Mouse (Mus musculus) ES-E14 (cell line): ENCODE measurements at regions not wholly inside any gene's neighbourhood (a gene's known extent, or its start where the extent isn't known, plus 50 kb on each side); places are given as distances from the start of the nearest gene placed in this dataset.

Experiments
- DNase-seq: peaks from one replicate; pipeline ENCODE4 v3.0.0-alpha.2; 2013; ENCODE audit warnings: low read depth, low spot score
- H3K27ac ChIP-seq: 2 replicates; pipeline ENCODE4 v1.5.1; 2012; ENCODE audit warnings: low read depth, mild to moderate bottlenecking, low read length, moderate library complexity, mixed read lengths; ENCODE audit not compliant: poor library complexity, insufficient read depth, severe bottlenecking
- H3K36me3 ChIP-seq: 2 replicates; pipeline ENCODE4 v1.6.1; 2012; ENCODE audit warnings: mild to moderate bottlenecking, low read length, moderate library complexity, mixed read lengths; ENCODE audit not compliant: control insufficient read depth, poor library complexity, insufficient read depth, severe bottlenecking
- H3K4me1 ChIP-seq, 2 experiments: fragments of 150-350 bp in 1 of 2; sonication (generic) in 1 of 2; 2 replicates each; pipeline ENCODE4 v1.6.1; 2012; ENCODE audit warnings: low read length in 2 of 2, mild to moderate bottlenecking in 1 of 2, mixed read lengths in 1 of 2; ENCODE audit not compliant: control insufficient read depth in 2 of 2, insufficient read depth in 2 of 2, poor library complexity in 1 of 2
- H3K4me3 ChIP-seq, 2 experiments: fragments of 150-350 bp in 1 of 2; sonication (generic) in 1 of 2; 2 replicates each; pipeline ENCODE4 v1.5.1; 2012; ENCODE audit warnings: low read length in 2 of 2, low read depth in 1 of 2, mild to moderate bottlenecking in 1 of 2, mixed read lengths in 1 of 2; ENCODE audit not compliant: insufficient read depth in 1 of 2, poor library complexity in 1 of 2, severe bottlenecking in 1 of 2
- H3K9ac ChIP-seq: 2 replicates; pipeline ENCODE4 v1.6.1; 2012; ENCODE audit warnings: low read depth, mild to moderate bottlenecking, low read length, mixed read lengths; ENCODE audit not compliant: poor library complexity, insufficient read depth, severe bottlenecking
- H3K9me3 ChIP-seq: fragments of 150-350 bp; sonication (generic); 2 replicates; pipeline ENCODE4 v1.6.1; 2012; ENCODE audit warnings: low read depth, mild to moderate bottlenecking, low read length; ENCODE audit not compliant: control insufficient read depth, insufficient read depth
- CHD2 ChIP-seq: IDR thresholded peaks from 2 replicates; pipeline ENCODE4 v1.6.1; 2014; ENCODE audit warnings: mild to moderate bottlenecking, low read depth, low read length, inconsistent platforms
- HCFC1 ChIP-seq: IDR thresholded peaks from 2 replicates; pipeline ENCODE4 v1.6.1; 2012; ENCODE audit warnings: low read length, inconsistent platforms, borderline replicate concordance; ENCODE audit not compliant: insufficient read depth
- MAFK ChIP-seq: IDR thresholded peaks from 2 replicates; pipeline ENCODE4 v1.6.1; 2014; ENCODE audit warnings: mild to moderate bottlenecking, low read depth, low read length, inconsistent platforms; ENCODE audit not compliant: insufficient read depth
- ZC3H11A ChIP-seq: IDR thresholded peaks from 2 replicates; pipeline ENCODE4 v1.6.1; 2012; ENCODE audit warnings: low read depth, mild to moderate bottlenecking, inconsistent platforms, low read length, borderline replicate concordance
- ZNF384 ChIP-seq: IDR thresholded peaks from 2 replicates; pipeline ENCODE4 v1.6.1; 2012; ENCODE audit warnings: low read depth, low read length, inconsistent platforms
- in situ Hi-C, 2 experiments: fragments of 600-800 bp; cut with MboI; formaldehyde crosslinking; loops; one replicate each; pipeline ENCODE4 v1.15.1; 2025; ENCODE audit warnings: low sequenced_read_pairs in 2 of 2, inconsistent platforms in 1 of 2; ENCODE audit not compliant: unreplicated experiment in 2 of 2

GRCm38 (mm10) chr6:31937146-31937545 is 112.9 kb upstream of the 1700012A03Rik start:
- peaks cover 0 to 19% of the 10 kb centered on the region in 2 experiments; a peak in 2 of 4 replicates for H3K4me1 ChIP-seq
- no peak overlapping the region for H3K4me3 ChIP-seq
- DNase-seq, result no peak
- no peak overlapping the region for H3K27ac ChIP-seq
- in situ Hi-C loops, result no loop called here
- H3K9ac ChIP-seq, result no peak overlapping the region
- TF ChIP-seq ZC3H11A (no peak), ZNF384 (no peak), MAFK (no peak), CHD2 (no peak), HCFC1 (no peak)
- H3K9me3 ChIP-seq, result no peaks in the 10 kb centered on the region
- no peaks in the 10 kb centered on the region for H3K36me3 ChIP-seq

GRCm38 (mm10) chr6:31934826-31935225 is 115.2 kb upstream of the 1700012A03Rik start:
- TF ChIP-seq ZNF384 (no peak), MAFK (no peak), HCFC1 (no peak), ZC3H11A (no peak), CHD2 (no peak)
- no peaks in the 10 kb centered on the region for H3K9me3 ChIP-seq
- DNase-seq, result no peak
- no peak overlapping the region for H3K4me3 ChIP-seq
- in situ Hi-C loops, result no loop called here
- peaks cover 0 to 19% of the 10 kb centered on the region in 2 experiments; a peak in 2 of 4 replicates for H3K4me1 ChIP-seq
- H3K36me3 ChIP-seq, result no peaks in the 10 kb centered on the region
- no peak overlapping the region for H3K27ac ChIP-seq
- H3K9ac ChIP-seq, result no peak overlapping the region

- in situ Hi-C loops, result no loop called here
- DNase-seq, result no peak
- H3K27ac ChIP-seq, result no peak overlapping the region
- H3K9me3 ChIP-seq, result no peaks in the 10 kb centered on the region
- H3K4me1 ChIP-seq, result peaks cover 0 to 19% of the 10 kb centered on the region in 2 experiments; a peak in 2 of 4 replicates
- H3K9ac ChIP-seq, result no peak overlapping the region
- no peak for TF ChIP-seq HCFC1
- TF ChIP-seq CHD2, result no peak
- no peak for TF ChIP-seq MAFK
- TF ChIP-seq ZNF384, result no peak
- no peak for TF ChIP-seq ZC3H11A
- H3K4me3 ChIP-seq, result peak overlapping the region in 1 of 2 experiments; percentile 50; a peak in 1 of 4 replicates
- H3K36me3 ChIP-seq, result no peaks in the 10 kb centered on the region
These were observed 116.1 kb upstream of the 1700012A03Rik start for GRCm38 (mm10) chr6:31933956-31934355.

GRCm38 (mm10) chr6:31933364-31933763 is 116.7 kb upstream of the 1700012A03Rik start:
- H3K36me3 ChIP-seq, result no peaks in the 10 kb centered on the region
- H3K27ac ChIP-seq, result no peak overlapping the region
- no peak for DNase-seq
- H3K9ac ChIP-seq, result no peak overlapping the region; the same call in 1 of the 2 replicates
- TF ChIP-seq CHD2, result no peak
- TF ChIP-seq HCFC1, result no peak
- no peak for TF ChIP-seq MAFK
- no peak for TF ChIP-seq ZNF384
- TF ChIP-seq ZC3H11A, result no peak
- peak overlapping the region in 1 of 2 experiments; percentile 50; a peak in 1 of 4 replicates for H3K4me3 ChIP-seq
- in situ Hi-C loops, result no loop called here
- peaks cover 0 to 18% of the 10 kb centered on the region in 2 experiments; a peak in 2 of 4 replicates for H3K4me1 ChIP-seq
- no peaks in the 10 kb centered on the region for H3K9me3 ChIP-seq

GRCm38 (mm10) chr6:31931116-31931515 is 118.9 kb upstream of the 1700012A03Rik start:
- no peak overlapping the region for H3K9ac ChIP-seq
- in situ Hi-C loops, result no loop called here
- no peak overlapping the region for H3K27ac ChIP-seq
- H3K36me3 ChIP-seq, result no peaks in the 10 kb centered on the region
- no peak overlapping the region for H3K4me3 ChIP-seq
- peaks cover 0 to 12% of the 10 kb centered on the region in 2 experiments; a peak in 2 of 4 replicates for H3K4me1 ChIP-seq
- DNase-seq, result no peak
- no peak for TF ChIP-seq CHD2
- TF ChIP-seq HCFC1, result no peak
- no peak for TF ChIP-seq MAFK
- TF ChIP-seq ZC3H11A, result no peak
- TF ChIP-seq ZNF384, result no peak
- no peaks in the 10 kb centered on the region for H3K9me3 ChIP-seq
